Mouse (Mus musculus) erythroblast, embryonic 14.5 days (primary cell): ENCODE results near the gene Ndufa9.

ENCODE experiments used
- GATA1 ChIP-seq: IDR thresholded peaks from 2 replicates; pipeline ENCODE4 v1.6.1; 2012; ENCODE audit warnings: low read length, inconsistent platforms, mixed read lengths
- TAL1 ChIP-seq: IDR thresholded peaks from 3 replicates; pipeline ENCODE4 v1.6.1; 2012; ENCODE audit warnings: low read length, inconsistent platforms, mixed read lengths

GRCm38 (mm10) chr6:126852881-126853280 lies 3.9 kb upstream of the Ndufa9 start, which contains the start of gene Akap3:
- TF ChIP-seq TAL1 (no peak), GATA1 (no peak)
